10 mouse cellular contexts compared by ENCODE assay signal in genomic region chr8:62046809-62047208, GRCm38 (mm10).
DNase-seq lines count a peak whose midpoint lies in the region; ATAC-seq and TF ChIP-seq lines count a peak whose summit lies in the region.
"Had no signal": no experiment of that assay in that cellular context is flagged by ENCODE, and none has a peak within 500 bp of the region (broad histone marks: within the 10 kb centered on the region; RNA-seq: fewer than 3 reads in every experiment).

No protein-coding gene starts in this region.

- 39% methylated on average over 2 of the region's 2 CpGs for WGBS in lung, adult 2 months

- ATAC-seq in megakaryocyte-erythroid progenitor cell, adult 5-6 weeks (replicated peaks; ENCODE audit: low FRiP score, low TSS enrichment, poor library complexity, severe bottlenecking): peak; percentile 70; the same call in 1 of the 2 replicates
- ATAC-seq: inflammation-experienced regulatory T-cells, adult 6 months; midbrain, embryonic 13.5 days had no signal

- H3K4me3 ChIP-seq in gastrocnemius, adult 2 months: no peak overlapping the region
- no peak overlapping the region for H3K4me3 ChIP-seq in lung, adult 2 months (replicated peaks; ENCODE audit: extremely low read depth, low read depth, low read length)
- H3K4me3 ChIP-seq: midbrain, embryonic 13.5 days had no signal

- H3K4me1 ChIP-seq in lung, adult 2 months (ENCODE audit: control insufficient read depth, insufficient read depth, low read length): no peaks in the 10 kb centered on the region
- H3K4me1 ChIP-seq: midbrain, embryonic 13.5 days had no signal

- DNase-seq in gastrocnemius, adult 2 months: no peak
- no peak for DNase-seq in gastrocnemius, postnatal 36 days
- DNase-seq in lung, adult 2 months: no peak
- DNase-seq in lung, adult 18-20 months: no peak
- peak; percentile 4 for DNase-seq in adrenal gland, postnatal 14 days
- no peak for DNase-seq in right cerebral cortex, postnatal 36 days (ENCODE audit: low spot score in 2 of 2)
- no peak for DNase-seq in layer of hippocampus, adult 11-12 months (ENCODE audit: low spot score)

- TF ChIP-seq CTCF in gastrocnemius, adult 2 months (IDR thresholded peaks at IDR 0.05): peak; percentile 64
- TF ChIP-seq CTCF in lung, adult 2 months (IDR thresholded peaks at IDR 0.05; ENCODE audit: insufficient read depth, low read length): 0 out of 2 replicates have a peak, but pooled peaks have one; percentile 1

- intact Hi-C loops in gastrocnemius, adult 2 months (cut with DNase I): no loop called here
- intact Hi-C loops in gastrocnemius, postnatal 36 days (cut with DNase I): no loop called here

- TF ChIP-seq POLR2A in lung, adult 2 months (IDR thresholded peaks at IDR 0.05; ENCODE audit: borderline replicate concordance, extremely low read depth, low read depth, low read length): no peak

- H3K27ac ChIP-seq in gastrocnemius, adult 2 months: no peak overlapping the region
- H3K27ac ChIP-seq: midbrain, embryonic 13.5 days had no signal
